Mouse (Mus musculus): Measurements from ENCODE around the gene Relt.

DNA sequence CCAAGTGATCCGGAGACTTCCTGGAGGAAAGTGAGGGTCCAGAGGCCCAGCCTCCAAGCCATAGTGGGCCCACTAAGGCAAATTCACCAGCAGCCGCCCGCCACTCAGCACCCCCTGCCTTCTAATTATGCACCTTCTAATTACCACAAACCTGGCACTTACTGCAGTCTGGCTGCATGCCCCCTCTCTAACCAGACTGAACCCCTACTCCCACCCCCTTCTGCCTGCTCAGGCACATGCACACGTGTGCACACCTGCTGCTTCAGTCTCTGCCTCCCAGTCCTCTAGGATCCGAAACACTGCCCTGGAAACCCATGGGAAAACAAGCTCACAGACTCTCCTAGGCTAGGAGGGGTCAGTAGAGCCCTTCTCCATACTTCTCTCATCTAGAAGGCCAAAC, 8.4 kb downstream of the Relt start:
- TF ChIP-seq CTCF (IDR thresholded peaks at IDR 0.05; ENCODE audit: borderline replicate concordance, control insufficient read depth, extremely low read depth, insufficient read depth, low read length, poor library complexity): no peak
- TF ChIP-seq POLR2A (IDR thresholded peaks at IDR 0.05; ENCODE audit: control insufficient read depth, extremely low read depth, insufficient read depth, low read length, poor library complexity): no peak

Measured in thymus, adult 2 months (tissue).